Mouse (Mus musculus): ENCODE measurements around the gene Slc6a5. TPM values are rescaled to one million over a fixed set of nuclear protein-coding genes. Genes with fewer than 3 reads are reported as not detected.
"Not testable (repeated sequence)": the region's sequence is repeated elsewhere in the genome, so short reads cannot be mapped to it uniquely, and the experiment has no call there.

Gene Slc6a5
- polyA plus RNA-seq, 1 experiment from 2014 or later, result not detected

DNA sequence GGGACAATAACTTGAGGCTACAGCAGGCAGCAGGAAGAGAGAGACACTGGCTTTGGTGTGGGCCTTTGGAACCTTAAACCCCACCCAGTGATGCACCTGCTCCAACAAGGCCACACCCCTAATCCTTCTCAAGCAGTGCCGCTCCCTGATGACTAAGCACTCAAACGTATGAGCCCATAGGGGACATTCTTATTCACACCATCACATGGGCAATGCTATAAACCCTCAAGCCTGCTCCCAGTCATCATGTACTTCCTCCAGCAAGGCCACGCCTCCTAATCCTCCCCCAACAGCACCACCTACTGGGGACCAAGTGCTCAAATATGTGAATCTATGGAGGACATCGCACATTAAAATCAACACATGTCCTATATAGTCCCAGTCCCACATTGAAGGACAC, 9.5 kb downstream of the Slc6a5 start:
- WGBS, result 79% methylated on average over 4 of the region's 4 CpGs
- no peak overlapping the region for H3K4me3 ChIP-seq (ENCODE audit: low read depth, low read length)
- H3K4me2 ChIP-seq (replicated peaks; ENCODE audit: low read depth, low read length), result no peak overlapping the region
- ATAC-seq (no peak), DNase-seq (ENCODE audit: low spot score) (no peak)
- H3K27ac ChIP-seq (ENCODE audit: low read length), result no peak overlapping the region
- H3K4me1 ChIP-seq (ENCODE audit: insufficient read depth, low read depth, low read length), result no peaks in the 10 kb centered on the region
- H3K9ac ChIP-seq (replicated peaks; ENCODE audit: low read depth), result no peak overlapping the region
- no peaks in the 10 kb centered on the region for H3K9me3 ChIP-seq (ENCODE audit: low read length)
- H3K27me3 ChIP-seq (replicated peaks; ENCODE audit: insufficient read depth, low read length), result peaks cover 17% of the 10 kb centered on the region; the same call in 1 of the 2 replicates
- no peaks in the 10 kb centered on the region for H3K36me3 ChIP-seq (ENCODE audit: insufficient read depth, low read length)
- TF ChIP-seq EP300 (IDR thresholded peaks at IDR 0.05), result no peak
- TF ChIP-seq CTCF (IDR thresholded peaks at IDR 0.05), result no peak

DNA sequence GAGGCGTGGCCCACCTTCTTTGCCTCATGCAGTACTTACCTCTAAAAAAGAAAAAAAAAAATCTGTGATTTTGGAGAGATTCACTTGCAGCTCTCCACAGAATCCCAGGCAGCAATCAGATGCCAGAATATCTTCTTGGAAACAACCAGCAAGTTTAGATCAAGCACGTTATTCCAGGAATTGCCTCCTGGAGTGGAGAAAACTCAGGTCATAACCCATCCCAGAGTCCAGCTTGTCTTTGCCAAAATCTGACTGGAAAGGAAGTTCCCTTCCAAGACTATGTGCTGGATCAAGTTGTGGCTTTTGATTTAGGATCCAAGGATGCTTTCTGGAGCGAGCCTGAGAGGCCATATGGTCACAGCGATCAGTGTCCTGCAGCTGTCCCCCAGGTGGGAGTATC, 10.8 kb downstream of the Slc6a5 start:
- TF ChIP-seq EP300 (IDR thresholded peaks at IDR 0.05), result no peak
- TF ChIP-seq CTCF (IDR thresholded peaks at IDR 0.05), result no peak
- no peak for DNase-seq (ENCODE audit: low spot score)
- no peak overlapping the region for H3K4me2 ChIP-seq (replicated peaks; ENCODE audit: low read depth, low read length)
- 0 out of 2 replicates have a peak, but pooled peaks cover 9% of the 10 kb centered on the region for H3K27me3 ChIP-seq (replicated peaks; ENCODE audit: insufficient read depth, low read length)
- WGBS, result 62% methylated on average over 4 of the region's 4 CpGs
- no peak overlapping the region for H3K9ac ChIP-seq (replicated peaks; ENCODE audit: low read depth)
- no peak for ATAC-seq
- H3K36me3 ChIP-seq (ENCODE audit: insufficient read depth, low read length), result no peaks in the 10 kb centered on the region
- H3K4me3 ChIP-seq (ENCODE audit: low read depth, low read length), result no peak overlapping the region
- no peaks in the 10 kb centered on the region for H3K4me1 ChIP-seq (ENCODE audit: insufficient read depth, low read depth, low read length)
- no peak overlapping the region for H3K27ac ChIP-seq (ENCODE audit: low read length)
- H3K9me3 ChIP-seq (ENCODE audit: low read length), result no peaks in the 10 kb centered on the region

GRCm38 (mm10) chr7:49922928-49923327, 13.0 kb downstream of the Slc6a5 start:
- Histone ChIP-seq H3K27ac (ENCODE audit: low read length) (no peak overlapping the region), H3K9ac (replicated peaks; ENCODE audit: low read depth) (no peak overlapping the region), H3K4me2 (replicated peaks; ENCODE audit: low read depth, low read length) (0 out of 2 replicates have a peak overlapping the region, but pooled peaks have one; percentile 25), H3K4me3 (ENCODE audit: low read depth, low read length) (no peak overlapping the region), H3K4me1 (ENCODE audit: insufficient read depth, low read depth, low read length) (no peaks in the 10 kb centered on the region), H3K27me3 (replicated peaks; ENCODE audit: insufficient read depth, low read length) (no peaks in the 10 kb centered on the region), H3K36me3 (ENCODE audit: insufficient read depth, low read length) (no peaks in the 10 kb centered on the region), H3K9me3 (ENCODE audit: low read length) (no peaks in the 10 kb centered on the region)
- 55% methylated on average over 4 of the region's 4 CpGs for WGBS
- DNase-seq (ENCODE audit: low spot score) (no peak), ATAC-seq (peak; percentile 67)
- no peak for TF ChIP-seq EP300 (IDR thresholded peaks at IDR 0.05)
- TF ChIP-seq CTCF (IDR thresholded peaks at IDR 0.05), result no peak

DNA sequence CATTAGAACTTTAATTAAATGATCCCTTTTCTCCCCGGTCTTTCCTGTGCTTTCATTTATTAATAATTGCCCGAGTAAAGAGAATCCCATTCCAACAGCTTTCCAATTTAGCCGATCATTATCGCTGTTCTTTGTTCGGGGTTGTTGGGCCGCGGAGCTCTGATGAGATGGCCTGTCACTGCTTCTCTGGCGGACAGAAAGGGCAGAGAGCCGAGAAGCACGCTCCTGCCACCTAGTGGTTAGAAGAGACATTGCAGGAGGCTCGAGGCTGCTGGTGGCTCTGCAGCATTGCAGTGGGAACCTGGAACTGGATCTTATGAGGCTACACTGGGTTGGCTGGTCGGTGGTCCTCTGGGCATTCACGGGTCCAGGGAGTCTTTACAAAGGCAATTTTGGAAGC, 13.4 kb downstream of the Slc6a5 start:
- H3K4me2 ChIP-seq (replicated peaks; ENCODE audit: low read depth, low read length), result 0 out of 2 replicates have a peak overlapping the region, but pooled peaks have one; percentile 25
- WGBS, result 1% methylated on average over 13 of the region's 13 CpGs
- ATAC-seq (peak; percentile 86), DNase-seq (ENCODE audit: low spot score) (peak; percentile 78)
- TF ChIP-seq CTCF (IDR thresholded peaks at IDR 0.05) (peak; percentile 99), EP300 (IDR thresholded peaks at IDR 0.05) (no peak)
- H3K4me1 ChIP-seq (ENCODE audit: insufficient read depth, low read depth, low read length), result no peaks in the 10 kb centered on the region
- H3K27me3 ChIP-seq (replicated peaks; ENCODE audit: insufficient read depth, low read length), result no peaks in the 10 kb centered on the region
- H3K4me3 ChIP-seq (ENCODE audit: low read depth, low read length), result no peak overlapping the region
- H3K9ac ChIP-seq (replicated peaks; ENCODE audit: low read depth), result no peak overlapping the region
- no peak overlapping the region for H3K27ac ChIP-seq (ENCODE audit: low read length)
- H3K36me3 ChIP-seq (ENCODE audit: insufficient read depth, low read length), result no peaks in the 10 kb centered on the region
- no peaks in the 10 kb centered on the region for H3K9me3 ChIP-seq (ENCODE audit: low read length)

- ATAC-seq (peak; percentile 52), DNase-seq (ENCODE audit: low spot score) (no peak)
- Histone ChIP-seq H3K36me3 (ENCODE audit: insufficient read depth, low read length) (no peaks in the 10 kb centered on the region), H3K27ac (ENCODE audit: low read length) (no peak overlapping the region), H3K9ac (replicated peaks; ENCODE audit: low read depth) (no peak overlapping the region), H3K4me2 (replicated peaks; ENCODE audit: low read depth, low read length) (no peak overlapping the region), H3K4me1 (ENCODE audit: insufficient read depth, low read depth, low read length) (no peaks in the 10 kb centered on the region), H3K27me3 (replicated peaks; ENCODE audit: insufficient read depth, low read length) (no peaks in the 10 kb centered on the region), H3K4me3 (ENCODE audit: low read depth, low read length) (no peak overlapping the region), H3K9me3 (ENCODE audit: low read length) (no peaks in the 10 kb centered on the region)
- 45% methylated on average over 3 of the region's 3 CpGs for WGBS
- TF ChIP-seq EP300 (IDR thresholded peaks at IDR 0.05), result no peak
- no peak for TF ChIP-seq CTCF (IDR thresholded peaks at IDR 0.05)
These were observed 18.6 kb downstream of the Slc6a5 start for GRCm38 (mm10) chr7:49928571-49928970.

DNA sequence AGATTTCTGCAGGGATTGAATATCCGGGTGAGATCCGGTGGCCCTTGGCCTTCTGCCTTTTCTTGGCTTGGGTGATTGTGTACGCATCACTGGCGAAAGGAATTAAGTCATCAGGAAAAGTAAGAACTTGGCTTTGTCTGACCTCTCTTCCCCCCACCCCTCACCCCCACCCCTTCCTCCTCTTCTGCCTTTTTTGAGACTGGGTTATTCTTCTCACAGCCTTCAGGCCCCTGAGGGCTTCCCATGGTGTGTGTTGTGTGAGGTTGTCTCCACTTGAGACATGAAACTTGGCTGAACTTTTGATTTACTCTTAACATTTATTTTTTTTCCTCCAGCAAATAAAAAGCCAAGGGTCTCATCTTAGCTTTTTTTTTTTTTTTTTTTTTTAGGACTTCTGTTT, 20.1 kb downstream of the Slc6a5 start:
- no peaks in the 10 kb centered on the region for H3K36me3 ChIP-seq (ENCODE audit: insufficient read depth, low read length)
- H3K27ac ChIP-seq (ENCODE audit: low read length), result no peak overlapping the region
- no peak overlapping the region for H3K9ac ChIP-seq (replicated peaks; ENCODE audit: low read depth)
- no peaks in the 10 kb centered on the region for H3K9me3 ChIP-seq (ENCODE audit: low read length)
- no peak overlapping the region for H3K4me3 ChIP-seq (ENCODE audit: low read depth, low read length)
- no peak for TF ChIP-seq CTCF (IDR thresholded peaks at IDR 0.05)
- TF ChIP-seq EP300 (IDR thresholded peaks at IDR 0.05), result no peak
- WGBS, result 62% methylated on average over 4 of the region's 4 CpGs
- no peak for DNase-seq (ENCODE audit: low spot score)
- no peaks in the 10 kb centered on the region for H3K27me3 ChIP-seq (replicated peaks; ENCODE audit: insufficient read depth, low read length)
- ATAC-seq, result no peak
- no peak overlapping the region for H3K4me2 ChIP-seq (replicated peaks; ENCODE audit: low read depth, low read length)
- H3K4me1 ChIP-seq (ENCODE audit: insufficient read depth, low read depth, low read length), result no peaks in the 10 kb centered on the region

DNA sequence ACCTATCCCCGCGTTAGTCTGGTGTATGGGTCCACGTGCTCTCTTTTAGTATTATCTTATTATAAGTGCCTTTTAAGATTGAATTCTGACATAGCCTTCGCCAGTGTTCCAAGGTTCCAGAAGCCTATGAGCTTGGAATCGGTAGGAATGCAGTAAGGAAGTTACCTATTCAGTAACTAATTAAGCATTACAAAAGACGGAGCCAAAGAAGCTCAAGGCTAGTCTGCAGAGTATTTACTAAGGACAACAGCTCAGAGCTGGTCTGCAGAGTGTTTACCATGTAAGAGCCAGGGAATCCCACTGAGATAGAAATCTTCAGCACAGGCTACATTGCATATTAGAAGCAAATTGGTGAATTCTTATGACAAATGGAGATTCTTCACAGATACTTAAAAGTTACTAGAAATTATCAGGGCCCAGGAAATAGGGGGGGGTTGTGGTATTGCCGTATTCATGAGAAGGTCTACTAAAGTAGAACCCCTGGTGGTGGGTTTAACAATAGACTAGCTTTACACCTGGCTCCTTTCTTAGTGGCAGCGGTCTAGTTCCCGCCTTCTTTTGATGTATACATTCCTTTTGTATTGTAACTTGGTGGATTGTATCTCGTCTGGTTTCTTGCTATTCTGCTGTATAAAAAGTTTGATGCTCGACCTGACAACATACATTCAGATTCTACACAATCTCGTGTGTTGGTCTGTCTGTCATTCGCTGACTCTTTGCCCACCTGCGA, 23.6 kb downstream of the Slc6a5 start:
- H3K4me3 ChIP-seq (ENCODE audit: low read depth, low read length); H3K36me3 ChIP-seq (ENCODE audit: insufficient read depth, low read length); H3K9me3 ChIP-seq (ENCODE audit: low read length); H3K27me3 ChIP-seq (replicated peaks; ENCODE audit: insufficient read depth, low read length); H3K9ac ChIP-seq (replicated peaks; ENCODE audit: low read depth); ATAC-seq; DNase-seq (ENCODE audit: low spot score); H3K27ac ChIP-seq (ENCODE audit: low read length); H3K4me1 ChIP-seq (ENCODE audit: insufficient read depth, low read depth, low read length); H3K4me2 ChIP-seq (replicated peaks; ENCODE audit: low read depth, low read length): not testable (repeated sequence)
- 77% methylated on average over 14 of the region's 14 CpGs for WGBS
